Mouse (Mus musculus) hindbrain, embryonic 11.5 days (tissue): ENCODE results near the gene Smn1. TPM values are rescaled to one million over a fixed set of nuclear protein-coding genes. Genes with fewer than 3 reads are reported as not detected.
A peak's percentile ranks its signal among the peaks of the same experiment; 100 is the strongest.
"Not testable (repeated sequence)": the region's sequence is repeated elsewhere in the genome, so short reads cannot be mapped to it uniquely, and the experiment has no call there.

Experiments used
- ATAC-seq: fragments of 200-750 bp; cut with Nextera tagmentation; 2 replicates; pipeline ENCODE4 v1.8.0; 2017; ENCODE audit warnings: mild to moderate bottlenecking, moderate TSS enrichment, moderate library complexity; ENCODE audit not compliant: low FRiP score
- DNase-seq: peaks from one replicate; pipeline ENCODE4 v3.0.0-alpha.2; 2015; ENCODE audit warnings: low spot score
- H3K27ac ChIP-seq: fragments of 300-500 bp; sonication (generic); 2 replicates; pipeline ENCODE4 v1.5.1; 2014; ENCODE audit warnings: mild to moderate bottlenecking, low read depth, low read length
- H3K27me3 ChIP-seq: fragments of 300-500 bp; sonication (generic); 2 replicates; pipeline ENCODE4 v1.6.1; 2014; ENCODE audit warnings: mild to moderate bottlenecking, low read length, moderate library complexity, mixed read lengths; ENCODE audit not compliant: control insufficient read depth, insufficient read depth
- H3K36me3 ChIP-seq: fragments of 300-500 bp; sonication (generic); 2 replicates; pipeline ENCODE4 v1.6.1; 2014; ENCODE audit warnings: mild to moderate bottlenecking, low read length, moderate library complexity, mixed read lengths; ENCODE audit not compliant: control insufficient read depth, insufficient read depth
- H3K4me1 ChIP-seq: fragments of 300-500 bp; sonication (generic); replicated peaks from 2 replicates; pipeline ENCODE4 v1.6.1; 2014; ENCODE audit warnings: low read length, mixed read lengths; ENCODE audit not compliant: control insufficient read depth, insufficient read depth
- H3K4me2 ChIP-seq: fragments of 300-500 bp; sonication (generic); replicated peaks from 2 replicates; pipeline ENCODE4 v1.6.1; 2014; ENCODE audit warnings: mild to moderate bottlenecking, low read depth, low read length
- H3K4me3 ChIP-seq: fragments of 300-500 bp; sonication (generic); 2 replicates; pipeline ENCODE4 v1.5.1; 2014; ENCODE audit warnings: low read depth, low read length
- H3K9ac ChIP-seq: fragments of 300-500 bp; sonication (generic); 2 replicates; pipeline ENCODE4 v1.6.1; 2014; ENCODE audit warnings: low read depth, low read length
- H3K9me3 ChIP-seq: fragments of 300-500 bp; sonication (generic); 2 replicates; pipeline ENCODE4 v1.6.1; 2016; ENCODE audit warnings: low read length; ENCODE audit not compliant: control insufficient read depth
- WGBS: fragments of 180-500 bp; shearing (Covaris S2); extraction: QIAGEN DNeasy Blood & Tissue Kit; methylation state at CpG from one replicate; pipeline ENCODE4 v1.1.7; 2014; 5-methylcytosine and 5-hydroxymethylcytosine counted together
- polyA plus RNA-seq: library from polyadenylated mRNA; unstranded; fragments of >200 nt; fragmentation: Nextera tagmentation; extraction: Ambion mirVana; gene quantifications from 2 replicates; pipeline ENCODE4 v1.2.1, GENCODE M21; 2014

Gene Smn1
- polyA plus RNA-seq, 1 experiment from 2014 or later, result 78.4 TPM

GRCm38 (mm10) chr13:100125258-100125643 lies 599 bp downstream of the Smn1 start:
- no peaks in the 10 kb centered on the region for H3K9me3 ChIP-seq
- peak overlapping the region; percentile 74 for H3K4me3 ChIP-seq
- no peak overlapping the region for H3K27ac ChIP-seq
- H3K36me3 ChIP-seq, result peaks cover 2% of the 10 kb centered on the region; the same call in 1 of the 2 replicates
- H3K4me2 ChIP-seq, result peak overlapping the region; percentile 56
- no peaks in the 10 kb centered on the region for H3K27me3 ChIP-seq
- 6% methylated on average over 10 of the region's 10 CpGs for WGBS
- H3K9ac ChIP-seq, result peak overlapping the region; percentile 74
- no peaks in the 10 kb centered on the region; the same call in 1 of the 2 replicates for H3K4me1 ChIP-seq
- DNase-seq (no peak), ATAC-seq (peak; percentile 41; the same call in 1 of the 2 replicates)

- Histone ChIP-seq H3K4me1 (no peaks in the 10 kb centered on the region), H3K9ac (no peak overlapping the region), H3K36me3 (peaks cover 11% of the 10 kb centered on the region; the same call in 1 of the 2 replicates), H3K9me3 (no peaks in the 10 kb centered on the region), H3K4me3 (no peak overlapping the region), H3K27me3 (no peaks in the 10 kb centered on the region), H3K4me2 (no peak overlapping the region), H3K27ac (no peak overlapping the region)
- WGBS, result 82% methylated on average over 8 of the region's 8 CpGs
- no peak for DNase-seq
- no peak for ATAC-seq
These were observed 17.1 kb downstream of the Smn1 start for GRCm38 (mm10) chr13:100141646-100142314.

GRCm38 (mm10) chr13:100152659-100153058 lies 28.0 kb downstream of the Smn1 start:
- 69% methylated on average over 1 of the region's 1 CpGs for WGBS
- H3K9me3 ChIP-seq, result no peaks in the 10 kb centered on the region
- ATAC-seq, result no peak
- no peak overlapping the region for H3K27ac ChIP-seq
- H3K4me3 ChIP-seq, result no peak overlapping the region
- no peak overlapping the region for H3K4me2 ChIP-seq
- H3K27me3 ChIP-seq, result no peaks in the 10 kb centered on the region
- DNase-seq, result no peak
- H3K4me1 ChIP-seq, result no peaks in the 10 kb centered on the region
- no peaks in the 10 kb centered on the region for H3K36me3 ChIP-seq
- H3K9ac ChIP-seq, result no peak overlapping the region

DNA sequence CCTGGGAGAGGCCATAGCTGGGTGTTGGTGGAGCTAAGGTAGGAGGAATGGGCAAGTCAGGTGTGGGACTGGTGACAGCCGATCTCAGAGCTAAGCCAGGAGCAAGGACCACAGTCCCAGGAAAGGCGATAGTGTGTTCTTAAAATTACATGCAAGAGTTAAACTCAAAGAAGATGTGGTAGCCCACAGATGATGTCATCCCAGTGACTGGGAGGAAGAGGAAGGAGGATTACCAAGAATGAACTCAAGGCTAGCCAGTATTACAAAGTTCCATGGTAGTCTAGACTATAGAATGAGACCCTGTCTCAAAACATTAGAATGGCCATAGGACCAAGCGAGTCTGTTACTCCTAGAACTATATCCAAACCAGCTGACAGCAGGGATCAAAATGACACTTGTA lies 32.0 kb downstream of the Smn1 start:
- no peak for ATAC-seq
- Histone ChIP-seq H3K4me2 (no peak overlapping the region), H3K9ac (no peak overlapping the region), H3K27me3 (no peaks in the 10 kb centered on the region), H3K9me3 (no peaks in the 10 kb centered on the region), H3K4me1 (no peaks in the 10 kb centered on the region), H3K36me3 (no peaks in the 10 kb centered on the region), H3K4me3 (no peak overlapping the region), H3K27ac (no peak overlapping the region)
- WGBS, result 89% methylated on average over 3 of the region's 3 CpGs
- no peak for DNase-seq

DNA sequence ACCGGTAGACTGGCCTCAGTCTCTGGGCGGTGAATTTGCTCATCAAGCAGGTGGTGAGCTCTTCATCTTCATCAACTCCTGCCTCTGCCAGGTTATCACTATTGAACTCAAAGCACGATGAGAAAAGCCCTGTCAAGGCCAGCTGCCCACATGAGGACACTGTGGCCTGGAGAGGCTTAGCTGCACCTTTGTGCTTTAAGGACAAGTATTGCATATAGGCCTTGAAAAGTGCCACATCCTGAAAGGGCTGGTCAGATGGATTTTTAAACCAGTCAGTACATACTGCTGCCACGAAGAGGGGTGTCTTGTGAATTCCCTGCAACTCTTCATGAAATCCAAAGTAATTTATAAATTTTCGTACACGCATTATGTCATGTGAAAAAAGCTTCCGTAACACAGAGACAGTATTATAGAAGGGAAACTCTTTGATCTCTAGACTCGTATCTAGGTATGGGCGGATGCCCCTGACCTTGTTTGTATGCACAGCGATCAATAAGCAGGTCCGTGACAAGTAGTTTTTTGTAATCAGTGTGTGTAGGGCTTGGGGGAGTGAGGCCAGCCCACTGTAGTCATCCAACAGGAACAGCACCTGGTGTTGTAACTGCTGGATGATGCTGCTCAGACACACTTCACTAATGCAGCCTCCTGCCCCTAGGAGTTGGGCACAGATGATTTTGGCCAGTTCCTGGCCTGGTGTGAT lies 36.7 kb downstream of the Smn1 start:
- not testable (repeated sequence) for H3K9me3 ChIP-seq, H3K36me3 ChIP-seq, H3K4me1 ChIP-seq, H3K4me2 ChIP-seq, H3K27me3 ChIP-seq, DNase-seq, H3K27ac ChIP-seq, H3K9ac ChIP-seq, ATAC-seq, H3K4me3 ChIP-seq
- WGBS, result 87% methylated on average over 11 of the region's 11 CpGs

DNA sequence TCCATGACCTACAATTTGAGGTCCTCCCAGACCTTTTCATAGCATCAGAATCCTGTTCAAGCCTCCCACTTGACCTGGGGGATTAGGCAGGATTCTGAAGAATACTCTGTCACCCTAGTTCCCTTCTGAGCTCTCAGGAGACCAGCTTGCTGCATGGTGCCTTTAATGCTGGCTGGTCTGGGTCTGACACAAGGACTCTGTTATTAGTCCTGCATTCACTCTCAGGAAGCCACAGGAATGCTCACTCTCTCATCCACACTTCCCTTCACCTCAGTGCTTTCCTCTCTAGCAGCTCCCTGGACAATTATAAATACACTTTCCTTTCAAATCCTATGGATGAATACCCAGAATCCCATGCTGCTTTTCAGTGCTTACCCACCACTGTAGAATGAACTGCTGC lies 37.8 kb downstream of the Smn1 start:
- H3K27me3 ChIP-seq, ATAC-seq, H3K36me3 ChIP-seq, DNase-seq, H3K4me1 ChIP-seq, H3K4me2 ChIP-seq, H3K9ac ChIP-seq, H3K27ac ChIP-seq, H3K4me3 ChIP-seq, H3K9me3 ChIP-seq: not testable (repeated sequence)

DNA sequence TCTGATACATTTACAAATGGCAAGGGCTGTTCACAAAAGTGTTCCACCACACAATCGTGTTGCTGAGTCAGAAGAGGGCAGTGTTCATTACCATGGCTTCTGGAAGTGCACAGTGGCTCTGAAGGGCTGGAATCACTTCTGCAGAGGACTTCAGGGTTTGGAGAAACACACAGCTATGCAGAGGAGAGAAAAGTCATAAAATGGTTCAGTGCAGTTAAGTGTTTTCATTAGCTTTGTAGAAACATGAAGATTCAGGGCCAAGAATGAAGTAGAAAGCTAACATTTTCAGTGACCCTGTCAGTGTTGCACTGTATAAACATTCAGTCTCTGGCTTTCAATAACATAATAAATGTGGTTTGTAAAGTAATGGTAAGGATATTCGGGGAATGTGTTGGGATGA lies 41.7 kb downstream of the Smn1 start:
- not testable (repeated sequence) for DNase-seq, H3K4me3 ChIP-seq, H3K9ac ChIP-seq, H3K36me3 ChIP-seq, ATAC-seq, H3K4me2 ChIP-seq, H3K9me3 ChIP-seq, H3K27me3 ChIP-seq, H3K4me1 ChIP-seq, H3K27ac ChIP-seq
- 75% methylated on average over 2 of the region's 2 CpGs for WGBS

GRCm38 (mm10) chr13:100174360-100174759 lies 49.7 kb downstream of the Smn1 start:
- not testable (repeated sequence) for H3K27me3 ChIP-seq, H3K9me3 ChIP-seq, H3K27ac ChIP-seq, ATAC-seq, DNase-seq, H3K4me3 ChIP-seq, H3K4me1 ChIP-seq, H3K9ac ChIP-seq, H3K36me3 ChIP-seq, H3K4me2 ChIP-seq
- WGBS, result 91% methylated on average over 3 of the region's 5 CpGs

DNA sequence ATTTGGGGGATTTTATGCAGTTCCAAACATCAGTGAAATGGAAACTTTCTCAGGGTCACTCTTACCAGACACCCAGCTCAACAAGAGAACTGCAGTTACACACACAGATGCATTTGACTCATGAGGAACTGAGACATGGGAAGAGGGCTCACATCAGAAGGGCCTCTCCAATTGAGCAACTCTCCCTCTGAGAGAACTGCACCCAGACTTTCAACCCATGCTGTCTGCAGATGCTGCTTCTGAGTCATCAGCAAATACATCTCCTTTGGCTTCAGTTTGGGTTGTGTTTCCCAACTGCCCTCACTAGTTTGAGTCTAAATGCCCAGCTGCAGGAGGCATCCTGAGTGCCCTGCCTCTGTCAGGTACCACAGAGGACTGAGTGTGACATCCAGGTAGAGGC lies 58.5 kb downstream of the Smn1 start:
- H3K27me3 ChIP-seq, H3K9ac ChIP-seq, ATAC-seq, H3K4me2 ChIP-seq, H3K9me3 ChIP-seq, H3K27ac ChIP-seq, H3K4me1 ChIP-seq, H3K36me3 ChIP-seq, DNase-seq, H3K4me3 ChIP-seq: not testable (repeated sequence)
